Mouse (Mus musculus) stomach, postnatal 0 days (tissue): Measurements from ENCODE around the gene Ahsa1.

ENCODE experiments used
- CTCF ChIP-seq: IDR thresholded peaks from 2 replicates; pipeline ENCODE4 v1.5.1; 2016; ENCODE audit warnings: antibody characterized with exemption, low read depth, mild to moderate bottlenecking, moderate library complexity
- EP300 ChIP-seq: optimal IDR thresholded peaks from 2 replicates; pipeline ENCODE3; 2016; ENCODE audit warnings: antibody characterized with exemption

- no peak for TF ChIP-seq EP300
- no peak for TF ChIP-seq CTCF
Observed at GRCm38 (mm10) chr12:87317951-87318350, 51.7 kb downstream of the Ahsa1 start.
